Mouse (Mus musculus) testis, postnatal 10 days (tissue): ENCODE results near the gene Atad3a.

ENCODE experiments used
- DNase-seq: peaks from one replicate; pipeline ENCODE4 v3.0.0; 2021; ENCODE audit warnings: low spot score

The Atad3a gene

DNA sequence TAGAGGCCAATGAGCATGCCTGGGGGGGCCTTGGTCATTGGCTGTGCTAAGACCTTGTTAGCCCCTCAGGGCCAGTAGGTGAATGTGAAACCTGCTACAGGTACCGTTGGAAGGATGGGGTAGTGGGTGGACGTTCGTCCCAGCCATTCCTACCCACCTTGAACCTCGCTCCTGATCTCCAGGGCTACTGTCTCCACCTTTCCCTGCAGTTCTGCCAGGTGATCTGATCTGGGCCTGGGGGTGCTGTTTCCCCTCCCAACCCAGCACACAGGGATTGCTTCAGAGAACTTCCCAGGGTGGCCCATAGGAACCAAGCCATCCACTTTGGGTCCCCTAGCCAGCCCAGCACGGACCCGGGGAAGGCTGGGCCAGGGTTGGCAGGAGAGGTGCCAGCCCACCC is 21.7 kb downstream of the Atad3a start:
- DNase-seq = no peak

GRCm38 (mm10) chr4:155738262-155738661 is 22.6 kb downstream of the Atad3a start:
- DNase-seq = no peak

DNA sequence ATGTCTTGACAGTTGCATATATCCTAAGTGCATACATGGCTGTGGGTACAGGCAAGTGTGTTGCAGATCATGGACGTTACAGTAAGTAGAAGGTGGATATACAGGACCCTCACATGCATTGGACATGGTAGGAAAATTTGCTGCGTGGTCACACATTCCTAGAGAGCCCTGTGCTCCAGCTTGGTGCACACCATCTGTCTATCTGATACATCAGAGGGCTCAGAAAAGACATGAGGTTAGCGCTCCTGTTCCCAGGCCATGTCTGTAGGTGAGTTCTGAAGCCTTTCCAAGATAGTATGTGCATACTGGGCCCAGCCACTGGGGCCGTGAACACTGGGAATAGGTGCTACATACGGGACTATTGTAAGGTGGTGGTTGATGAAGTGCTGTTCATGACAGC is 24.5 kb downstream of the Atad3a start:
- DNase-seq = no peak

- DNase-seq = no peak
These were observed 25.1 kb downstream of the Atad3a start for GRCm38 (mm10) chr4:155735788-155736187.

GRCm38 (mm10) chr4:155734951-155735702 is 25.8 kb downstream of the Atad3a start:
- peak; percentile 72 for DNase-seq

GRCm38 (mm10) chr4:155734350-155734941 is 26.4 kb downstream of the Atad3a start, which contains the start of gene Tmem240:
Gene Tmem240 (plus strand): TSS chr4:155734800.
- DNase-seq = peak; percentile 88

DNA sequence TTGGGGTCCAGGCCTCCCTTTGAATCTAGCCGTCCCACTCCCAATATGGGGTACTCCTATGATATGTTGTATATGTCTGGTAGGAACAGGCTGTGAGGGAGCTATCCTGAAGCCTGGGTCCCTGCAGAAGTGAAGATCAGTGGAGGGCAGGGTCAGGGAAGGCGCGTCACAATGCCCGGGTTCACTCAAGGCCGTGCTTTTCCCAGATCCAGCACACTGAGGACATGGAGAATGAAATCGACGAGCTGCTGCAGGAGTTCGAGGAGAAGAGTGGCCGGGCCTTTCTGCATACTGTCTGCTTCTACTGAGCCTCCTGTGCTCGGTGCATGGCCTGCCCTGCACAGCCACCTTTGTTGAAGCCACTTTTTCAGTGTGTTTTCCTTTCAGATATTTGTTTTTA is 27.6 kb downstream of the Atad3a start:
- DNase-seq = no peak

DNA sequence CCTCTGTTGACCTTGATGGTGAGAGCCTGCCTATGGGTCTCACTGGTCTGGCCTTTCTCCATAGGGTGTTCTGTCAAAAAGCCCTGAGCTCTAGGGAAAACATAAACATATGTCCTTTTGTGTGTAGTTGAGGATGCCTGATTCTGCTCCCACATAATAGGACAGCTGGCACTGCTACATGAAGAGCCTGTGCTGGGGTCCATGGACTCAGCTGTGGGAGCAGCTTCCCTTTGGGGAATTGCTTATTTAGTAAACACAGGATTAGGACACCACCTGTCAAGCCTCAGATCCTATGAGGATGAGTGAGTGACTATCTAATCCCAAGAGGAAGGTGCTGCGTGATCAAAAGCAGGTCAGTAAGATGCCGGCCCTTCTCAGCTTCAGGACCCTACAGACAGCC is 32.9 kb downstream of the Atad3a start:
- DNase-seq = no peak

- no peak for DNase-seq
These were observed 39.2 kb downstream of the Atad3a start for GRCm38 (mm10) chr4:155721668-155722083.

- DNase-seq = no peak
These were observed 50.2 kb downstream of the Atad3a start for GRCm38 (mm10) chr4:155710521-155711252.

GRCm38 (mm10) chr4:155708988-155709387 is 51.9 kb downstream of the Atad3a start:
- no peak for DNase-seq

DNA sequence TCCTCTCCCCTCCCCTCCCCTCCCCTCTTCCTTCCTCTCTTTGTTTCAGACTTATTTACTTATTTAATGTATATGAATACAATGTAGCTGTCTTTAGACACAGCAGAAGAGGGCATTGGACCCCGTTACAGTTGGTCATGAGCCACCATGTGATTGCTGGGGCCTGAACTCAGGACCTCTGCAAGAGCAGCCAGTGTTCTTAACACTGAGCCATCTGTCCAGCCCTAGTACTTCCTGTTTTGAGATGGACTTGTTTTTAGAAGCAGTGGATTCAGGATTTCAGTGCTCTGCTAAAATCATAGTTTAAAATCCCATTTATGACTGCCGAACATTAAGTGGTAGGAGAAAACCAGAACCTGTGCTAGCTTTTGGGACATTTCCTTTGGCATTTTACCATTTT is 52.3 kb downstream of the Atad3a start:
- DNase-seq = no peak

GRCm38 (mm10) chr4:155705592-155705929 is 55.3 kb downstream of the Atad3a start:
- DNase-seq = no peak

GRCm38 (mm10) chr4:155704721-155705591 is 55.9 kb downstream of the Atad3a start, which contains the start of gene Ssu72:
Gene Ssu72 (plus strand): TSS chr4:155704800.
- DNase-seq = peak; percentile 96

GRCm38 (mm10) chr4:155703425-155703929 is 57.4 kb downstream of the Atad3a start:
- no peak for DNase-seq

- DNase-seq = no peak
These were observed 60.5 kb downstream of the Atad3a start for GRCm38 (mm10) chr4:155700425-155700824.

- DNase-seq = no peak
These were observed 64.3 kb downstream of the Atad3a start for GRCm38 (mm10) chr4:155696261-155697255.

GRCm38 (mm10) chr4:155695531-155696062 is 65.3 kb downstream of the Atad3a start:
- DNase-seq = no peak

GRCm38 (mm10) chr4:155694482-155695401 is 66.2 kb downstream of the Atad3a start:
- DNase-seq = peak; percentile 76
